ENCODE assay signal across 28 mouse cellular contexts in the genomic region with DNA sequence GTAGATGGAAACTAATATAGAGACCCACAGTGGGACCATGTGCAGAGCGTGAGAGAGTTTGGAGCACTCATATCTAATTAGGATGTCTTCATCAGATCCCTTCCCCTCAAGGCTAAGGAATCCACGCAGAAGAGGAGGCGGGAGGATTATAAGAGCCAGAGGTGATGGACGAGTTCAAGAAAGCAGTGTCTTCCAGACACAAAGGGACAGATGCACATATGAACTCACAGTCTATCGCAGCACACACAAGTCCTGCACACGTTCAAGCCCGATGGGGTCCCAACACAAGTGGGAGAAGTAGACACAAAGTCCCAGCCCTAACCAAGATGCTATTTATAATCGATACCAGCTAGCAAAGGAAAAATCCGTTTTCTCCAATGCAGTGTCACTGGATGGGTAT.
"Had no signal": no experiment of that assay in that cellular context is flagged by ENCODE, and none has a peak within 500 bp of the region (broad histone marks: within the 10 kb centered on the region; RNA-seq: fewer than 3 reads in every experiment).

No protein-coding gene starts in this region.

- H3K27ac ChIP-seq: limb, embryonic 10.5 days; limb, embryonic 12.5 days; limb, embryonic 13.5 days; limb, embryonic 15.5 days; liver, embryonic 12.5 days; liver, embryonic 13.5 days; liver, embryonic 14.5 days; liver, embryonic 15.5 days; lung, embryonic 15.5 days; macrophage; midbrain, embryonic 10.5 days; midbrain, embryonic 12.5 days; midbrain, embryonic 13.5 days; midbrain, embryonic 15.5 days; neural tube, embryonic 12.5 days had no signal

- H3K36me3 ChIP-seq: limb, embryonic 10.5 days; limb, embryonic 12.5 days; limb, embryonic 13.5 days; limb, embryonic 15.5 days; liver, embryonic 12.5 days; liver, embryonic 13.5 days; liver, embryonic 15.5 days; lung, embryonic 15.5 days; midbrain, embryonic 10.5 days; midbrain, embryonic 12.5 days; midbrain, embryonic 13.5 days; midbrain, embryonic 15.5 days; neural tube, embryonic 12.5 days had no signal

- DNase-seq: left cerebral cortex, postnatal 4 days; liver; liver, embryonic 13.5 days; liver, postnatal 0 days; lung, adult 18-20 months; lung, adult 2 months; lung, embryonic 14.5 days; lung, postnatal 10 days; lung, postnatal 14 days; lung, postnatal 36 days; lung, postnatal 4 days; midbrain, embryonic 14.5 days had no signal

- H3K27me3 ChIP-seq: limb, embryonic 12.5 days; limb, embryonic 13.5 days; limb, embryonic 15.5 days; liver, embryonic 12.5 days; liver, embryonic 13.5 days; liver, embryonic 15.5 days; lung, embryonic 15.5 days; midbrain, embryonic 12.5 days; midbrain, embryonic 13.5 days; midbrain, embryonic 15.5 days; neural tube, embryonic 12.5 days had no signal

- H3K4me1 ChIP-seq: limb, embryonic 12.5 days; liver, embryonic 12.5 days; liver, embryonic 13.5 days; liver, embryonic 15.5 days; megakaryocyte, embryonic 14.5 days; midbrain, embryonic 10.5 days; midbrain, embryonic 12.5 days; midbrain, embryonic 13.5 days; midbrain, embryonic 15.5 days; neural tube, embryonic 12.5 days had no signal

- H3K4me3 ChIP-seq: limb, embryonic 10.5 days; limb, embryonic 12.5 days; limb, embryonic 13.5 days; limb, embryonic 15.5 days; liver, embryonic 12.5 days; liver, embryonic 13.5 days; liver, embryonic 15.5 days; lung, embryonic 15.5 days; megakaryocyte, embryonic 14.5 days; midbrain, embryonic 10.5 days; midbrain, embryonic 12.5 days; midbrain, embryonic 13.5 days; midbrain, embryonic 15.5 days; myocyte; neural tube, embryonic 12.5 days had no signal

- H3K9me3 ChIP-seq: limb, embryonic 10.5 days; limb, embryonic 12.5 days; limb, embryonic 13.5 days; limb, embryonic 15.5 days; liver, embryonic 12.5 days; liver, embryonic 13.5 days; liver, embryonic 15.5 days; lung, embryonic 15.5 days; midbrain, embryonic 10.5 days; midbrain, embryonic 12.5 days; midbrain, embryonic 13.5 days; midbrain, embryonic 15.5 days; neural tube, embryonic 12.5 days had no signal
